Mouse (Mus musculus) adrenal gland, postnatal 4 days (tissue): ENCODE measurements around the gene Prps1. TPM values are rescaled to one million over a fixed set of nuclear protein-coding genes. Genes with fewer than 3 reads are reported as not detected.

Experiments
- total RNA-seq, 2 experiments: library from RNA; stranded (reverse); gene quantifications; 2 replicates each; pipeline ENCODE4 v1.2.3; 2021

The Prps1 gene
- total RNA-seq, 2 experiments from 2014 or later, result 24.4 to 24.8 TPM

Other genes starting within 250 kb of the Prps1 start
- gene Frmpd3, start 114.3 kb upstream of the Prps1 start, total RNA-seq, result under 1 TPM; 0.14 to 0.40 TPM
- gene Tsc22d3, start 144.0 kb downstream of the Prps1 start, total RNA-seq, result 10 to 100 TPM; 74.0 to 79.1 TPM
- 10 to 100 TPM; 25.8 to 36.3 TPM for gene Mid2, start 208.0 kb downstream of the Prps1 start, total RNA-seq